Comparison of ENCODE assay signal across 10 mouse cellular contexts in genomic region chr6:51844106-51844505, GRCm38 (mm10).
DNase-seq lines count a peak whose midpoint lies in the region; ATAC-seq lines count a peak whose summit lies in the region.
"Had no signal": no experiment of that assay in that cellular context is flagged by ENCODE, and none has a peak within 500 bp of the region (broad histone marks: within the 10 kb centered on the region; RNA-seq: fewer than 3 reads in every experiment).

No protein-coding gene starts in this region.

- H3K4me2 ChIP-seq in limb, embryonic 12.5 days: 0 out of 2 replicates have a peak overlapping the region, but pooled peaks have one; percentile 5
- peak overlapping the region; percentile 3; the same call in 1 of the 2 replicates for H3K4me2 ChIP-seq in embryonic facial prominence, embryonic 14.5 days (ENCODE audit: low read depth, low read length)
- peak overlapping the region; percentile 38 for H3K4me2 ChIP-seq in kidney, embryonic 15.5 days
- H3K4me2 ChIP-seq in neural tube, embryonic 15.5 days: 0 out of 2 replicates have a peak overlapping the region, but pooled peaks have one; percentile 6
- H3K4me2 ChIP-seq: embryonic facial prominence, embryonic 15.5 days had no signal

- H3K4me3 ChIP-seq in limb, embryonic 12.5 days (replicated peaks): no peak overlapping the region
- H3K4me3 ChIP-seq in limb, embryonic 10.5 days: no peak overlapping the region
- H3K4me3 ChIP-seq in embryonic facial prominence, embryonic 14.5 days (ENCODE audit: low read depth, low read length): no peak overlapping the region
- no peak overlapping the region for H3K4me3 ChIP-seq in kidney, embryonic 15.5 days (replicated peaks)
- H3K4me3 ChIP-seq in neural tube, embryonic 15.5 days (replicated peaks): no peak overlapping the region
- H3K4me3 ChIP-seq: embryonic facial prominence, embryonic 15.5 days had no signal

- H3K9ac ChIP-seq in limb, embryonic 12.5 days (replicated peaks): no peak overlapping the region
- H3K9ac ChIP-seq in embryonic facial prominence, embryonic 14.5 days (ENCODE audit: low read depth, low read length): no peak overlapping the region
- H3K9ac ChIP-seq in kidney, embryonic 15.5 days: no peak overlapping the region
- no peak overlapping the region for H3K9ac ChIP-seq in neural tube, embryonic 15.5 days (replicated peaks)
- H3K9ac ChIP-seq: embryonic facial prominence, embryonic 15.5 days had no signal

- H3K9me3 ChIP-seq in limb, embryonic 12.5 days: no peaks in the 10 kb centered on the region
- no peaks in the 10 kb centered on the region for H3K9me3 ChIP-seq in limb, embryonic 10.5 days (replicated peaks)
- no peaks in the 10 kb centered on the region for H3K9me3 ChIP-seq in embryonic facial prominence, embryonic 14.5 days (ENCODE audit: control insufficient read depth, low read length)
- no peaks in the 10 kb centered on the region for H3K9me3 ChIP-seq in kidney, embryonic 15.5 days (replicated peaks)
- no peaks in the 10 kb centered on the region for H3K9me3 ChIP-seq in neural tube, embryonic 15.5 days (replicated peaks)
- H3K9me3 ChIP-seq: embryonic facial prominence, embryonic 15.5 days; G1E had no signal

- H3K4me1 ChIP-seq in limb, embryonic 12.5 days (replicated peaks): peaks cover 25% of the 10 kb centered on the region
- H3K4me1 ChIP-seq in limb, embryonic 10.5 days: peaks cover 48% of the 10 kb centered on the region
- H3K4me1 ChIP-seq in embryonic facial prominence, embryonic 14.5 days (ENCODE audit: control insufficient read depth, insufficient read depth, low read length): peaks cover 4% of the 10 kb centered on the region
- peaks cover 36% of the 10 kb centered on the region for H3K4me1 ChIP-seq in kidney, embryonic 15.5 days
- H3K4me1 ChIP-seq in neural tube, embryonic 15.5 days: peaks cover 39% of the 10 kb centered on the region

- 39% methylated on average over 11 of the region's 11 CpGs for WGBS in limb, embryonic 12.5 days
- WGBS in limb, embryonic 10.5 days: 57% methylated on average over 11 of the region's 11 CpGs
- 46% methylated on average over 11 of the region's 11 CpGs for WGBS in embryonic facial prominence, embryonic 14.5 days
- 22% methylated on average over 11 of the region's 11 CpGs for WGBS in kidney, embryonic 15.5 days
- WGBS in neural tube, embryonic 15.5 days: 28% methylated on average over 11 of the region's 11 CpGs

- no peak overlapping the region for H3K27ac ChIP-seq in limb, embryonic 12.5 days
- H3K27ac ChIP-seq in limb, embryonic 10.5 days: no peak overlapping the region
- H3K27ac ChIP-seq in embryonic facial prominence, embryonic 14.5 days (replicated peaks; ENCODE audit: low read depth, low read length): no peak overlapping the region
- H3K27ac ChIP-seq in kidney, embryonic 15.5 days: no peak overlapping the region
- peak overlapping the region; percentile 23; the same call in 1 of the 2 replicates for H3K27ac ChIP-seq in neural tube, embryonic 15.5 days (replicated peaks)
- H3K27ac ChIP-seq: embryonic facial prominence, embryonic 15.5 days had no signal

- peaks cover 23% of the 10 kb centered on the region for H3K27me3 ChIP-seq in limb, embryonic 12.5 days
- peaks cover 11% of the 10 kb centered on the region; the same call in 1 of the 2 replicates for H3K27me3 ChIP-seq in limb, embryonic 10.5 days (ENCODE audit: low read depth, poor library complexity, severe bottlenecking)
- H3K27me3 ChIP-seq in embryonic facial prominence, embryonic 14.5 days (replicated peaks; ENCODE audit: control insufficient read depth, insufficient read depth, low read length): peaks cover 24% of the 10 kb centered on the region
- H3K27me3 ChIP-seq in kidney, embryonic 15.5 days: peaks cover 80% of the 10 kb centered on the region
- H3K27me3 ChIP-seq in neural tube, embryonic 15.5 days (replicated peaks): no peaks in the 10 kb centered on the region; the same call in 1 of the 2 replicates

- H3K36me3 ChIP-seq in limb, embryonic 12.5 days: no peaks in the 10 kb centered on the region
- H3K36me3 ChIP-seq in limb, embryonic 10.5 days: no peaks in the 10 kb centered on the region
- H3K36me3 ChIP-seq in embryonic facial prominence, embryonic 14.5 days (ENCODE audit: control insufficient read depth, insufficient read depth, low read length): no peaks in the 10 kb centered on the region
- H3K36me3 ChIP-seq in kidney, embryonic 15.5 days: no peaks in the 10 kb centered on the region
- H3K36me3 ChIP-seq in neural tube, embryonic 15.5 days: no peaks in the 10 kb centered on the region
- H3K36me3 ChIP-seq: embryonic facial prominence, embryonic 15.5 days; G1E had no signal

- ATAC-seq in limb, embryonic 12.5 days (ENCODE audit: insufficient number of reproducible peaks, insufficient read depth, low FRiP score, low TSS enrichment, low read depth): no peak
- ATAC-seq in embryonic facial prominence, embryonic 14.5 days (ENCODE audit: low read depth): no peak
- ATAC-seq in kidney, embryonic 15.5 days (replicated peaks; ENCODE audit: low FRiP score): peak; percentile 29; the same call in 1 of the 2 replicates
- ATAC-seq in neural tube, embryonic 15.5 days (ENCODE audit: low FRiP score): 0 out of 2 replicates have a peak, but pooled peaks have one; percentile 16

- no peak for DNase-seq in limb, embryonic 10.5 days (ENCODE audit: low spot score)
- DNase-seq in embryonic facial prominence, embryonic 14.5 days (ENCODE audit: low spot score): no peak
- DNase-seq in left cerebral cortex, adult 18-20 months (ENCODE audit: low spot score in 2 of 2): no peak
- no peak for DNase-seq in thymus, postnatal 0 days (ENCODE audit: low spot score)
- DNase-seq in thymus, postnatal 4 days: no peak

Comparison
In these comparisons a context has a peak if more than half of its experiments do, and no peak if none do; other contexts are left out.
1. ATAC-seq: peak in kidney, embryonic 15.5 days (single experiment) and neural tube, embryonic 15.5 days (single experiment); none in limb, embryonic 12.5 days (single experiment) and embryonic facial prominence, embryonic 14.5 days (single experiment).
2. Peak in every context shown above with its lines, with median percentiles within 50 percentile points of each other: H3K4me2 ChIP-seq.